Mouse (Mus musculus) cerebellum, adult 18-20 months (tissue): ENCODE results near the gene AL732309.1.

Source experiments
- DNase-seq, 2 experiments: peaks; one replicate each; pipeline ENCODE4 v3.0.0; 2021

The AL732309.1 gene

GRCm38 (mm10) chr2:25211121-25211670 is 35.5 kb downstream of the AL732309.1 start, which contains the start of gene Nelfb:
TSS of gene Nelfb (minus strand) at chr2:25211489.
- DNase-seq = peak; percentile 84 to 87

DNA sequence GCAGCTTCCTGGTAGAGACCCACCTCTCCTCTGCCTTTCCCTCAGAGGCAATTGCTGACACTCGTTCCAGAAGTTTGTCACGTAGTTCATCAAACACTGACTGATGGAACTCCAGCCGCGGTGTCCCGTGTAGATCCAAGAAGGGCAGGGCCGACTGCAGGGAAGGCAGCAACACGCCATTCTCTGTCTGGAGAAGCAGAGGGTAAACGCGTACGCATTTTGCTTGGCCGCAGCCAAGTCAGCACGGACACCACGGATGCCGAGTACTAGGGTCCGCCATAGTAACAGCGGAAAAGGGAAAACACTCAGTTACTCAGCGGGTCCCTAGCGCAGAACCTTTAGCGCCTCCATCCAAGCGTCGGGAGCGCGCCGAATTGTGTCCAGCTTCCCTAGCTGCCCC is 36.0 kb downstream of the AL732309.1 start:
- DNase-seq = no peak

DNA sequence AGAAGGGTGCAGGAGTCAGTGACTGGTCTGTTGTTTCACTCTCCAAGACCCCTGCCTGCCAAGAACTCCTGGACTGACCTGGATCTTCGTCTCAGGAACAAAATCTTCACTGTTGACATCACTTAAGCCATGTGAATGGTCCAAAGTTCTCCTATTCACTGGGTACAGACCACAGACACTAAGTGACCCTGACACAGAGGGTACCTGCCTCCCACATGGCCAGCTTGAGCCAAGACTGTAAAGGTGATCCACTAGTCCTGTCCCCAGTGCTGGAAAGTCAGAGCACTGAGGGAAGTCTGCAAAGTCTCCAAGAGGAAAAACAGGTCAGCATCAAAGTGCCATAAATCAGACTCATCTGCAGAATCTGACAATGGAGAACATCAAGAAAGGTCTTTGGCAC is 39.1 kb downstream of the AL732309.1 start:
- no peak for DNase-seq

DNA sequence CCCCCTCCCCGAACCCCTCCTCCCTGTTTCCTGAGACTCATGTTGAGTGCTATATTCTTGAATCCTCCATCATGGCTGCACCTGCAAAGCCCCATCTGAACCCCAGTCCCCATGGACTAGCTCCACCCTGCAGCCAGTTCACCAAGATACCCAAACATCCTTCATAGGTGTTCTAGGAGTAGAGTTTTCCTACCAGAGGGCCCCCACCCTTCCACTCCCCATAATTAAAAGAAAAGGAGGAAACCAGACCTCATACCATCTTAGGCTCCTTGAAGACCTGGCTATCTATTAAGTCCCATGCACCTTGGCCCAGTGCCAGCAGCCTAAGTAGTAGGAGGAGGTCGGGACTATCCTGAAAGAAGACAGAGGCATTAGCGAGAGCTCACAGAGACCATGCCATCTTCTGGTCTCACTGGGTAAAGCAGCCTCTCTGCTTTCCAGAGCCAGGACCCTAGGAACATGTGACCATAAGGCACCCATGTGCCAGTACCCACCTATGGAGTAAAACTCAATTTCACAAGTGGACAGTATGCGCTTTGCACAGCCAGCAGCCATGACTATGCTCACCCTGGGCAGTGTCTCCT is 42.9 kb downstream of the AL732309.1 start:
- DNase-seq = no peak

GRCm38 (mm10) chr2:25200631-25201030 is 46.0 kb downstream of the AL732309.1 start:
- DNase-seq = no peak

GRCm38 (mm10) chr2:25197946-25198345 is 48.7 kb downstream of the AL732309.1 start:
- no peak for DNase-seq

GRCm38 (mm10) chr2:25197191-25197590 is 49.5 kb downstream of the AL732309.1 start:
- DNase-seq = no peak

- DNase-seq = no peak
These were observed 50.3 kb downstream of the AL732309.1 start, which contains the start of gene Tor4a for GRCm38 (mm10) chr2:25196172-25196954. TSS of gene Tor4a (minus strand) at chr2:25196886.

DNA sequence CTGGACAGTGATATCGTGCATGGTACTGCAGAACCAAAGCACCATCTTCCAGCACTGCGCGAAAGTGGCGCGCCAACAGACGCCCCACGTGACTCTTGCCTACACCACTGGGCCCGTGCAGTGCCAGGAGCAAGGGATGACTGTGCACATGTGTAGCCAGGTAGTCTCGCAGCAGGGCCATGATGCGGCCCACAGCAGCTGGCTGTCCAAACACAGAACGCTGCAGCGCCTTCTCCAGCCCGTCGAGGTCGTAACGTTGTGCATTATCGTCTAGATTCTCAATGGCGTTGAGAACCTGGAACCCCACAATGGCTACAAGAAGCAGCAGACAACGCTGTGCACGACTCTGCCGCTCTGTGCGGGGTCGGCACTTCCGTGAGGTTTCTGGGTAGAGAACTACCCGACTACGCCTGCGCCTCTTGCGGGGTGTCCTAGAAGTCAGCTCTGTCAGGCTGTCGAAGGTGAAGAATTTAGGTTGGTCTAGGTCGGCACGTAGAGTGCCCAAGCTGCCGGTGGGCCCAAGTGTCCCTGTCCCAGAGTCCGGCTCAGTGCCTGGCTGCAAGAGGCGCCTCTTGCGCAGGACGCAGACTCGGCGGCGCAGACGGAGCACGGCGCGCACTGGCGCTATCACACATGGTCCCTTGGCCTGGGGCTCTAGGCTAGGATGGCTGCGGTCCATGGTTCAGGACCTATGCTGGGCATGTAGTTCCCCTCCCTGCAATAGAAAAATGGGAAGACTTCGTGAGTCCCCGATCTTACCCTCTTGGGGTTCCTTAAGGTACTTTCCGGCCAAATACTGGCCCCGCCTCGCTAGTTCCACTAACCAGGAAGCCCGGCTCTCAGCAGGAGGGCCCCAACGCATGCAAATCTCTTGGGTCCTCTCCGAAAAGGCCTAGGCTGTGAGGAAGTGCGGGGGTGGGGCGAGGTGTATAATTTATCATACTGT is 51.2 kb downstream of the AL732309.1 start:
- DNase-seq = no peak
